Mouse (Mus musculus) MEL (cell line): ENCODE measurements around the gene 4931406P16Rik.

Experiments
- CHD2 ChIP-seq: IDR thresholded peaks from 2 replicates; pipeline ENCODE4 v1.6.1; 2011; ENCODE audit warnings: low read length, improper control_type of control experiment
- CTCF ChIP-seq, 3 experiments: IDR thresholded peaks in 2 of 3; conservative IDR thresholded peaks in 1 of 3; 2 replicates each; pipeline ENCODE4 v1.5.1; 2011 to 2012; ENCODE audit warnings: low read length in 3 of 3, low read depth in 2 of 3, mild to moderate bottlenecking in 2 of 3, improper control_type of control experiment in 1 of 3, inconsistent platforms in 1 of 3, mixed read lengths in 1 of 3, moderate library complexity in 1 of 3; ENCODE audit not compliant: control insufficient read depth in 1 of 3, insufficient read depth in 1 of 3, poor library complexity in 1 of 3, severe bottlenecking in 1 of 3
- ETS1 ChIP-seq: IDR thresholded peaks from 2 replicates; pipeline ENCODE4 v1.6.1; 2012; ENCODE audit warnings: low read depth, mild to moderate bottlenecking, inconsistent platforms, low read length, improper control_type of control experiment, moderate library complexity
- MAFK ChIP-seq: IDR thresholded peaks from 2 replicates; pipeline ENCODE4 v1.6.1; 2011; ENCODE audit warnings: low read depth, mild to moderate bottlenecking, low read length, improper control_type of control experiment, borderline replicate concordance
- MAX ChIP-seq: IDR thresholded peaks from 2 replicates; pipeline ENCODE4 v1.6.1; 2011; ENCODE audit warnings: low read length, improper control_type of control experiment
- NRF1 ChIP-seq: IDR thresholded peaks from 2 replicates; pipeline ENCODE4 v1.6.1; 2014; ENCODE audit warnings: low read depth, mild to moderate bottlenecking, inconsistent platforms, low read length, improper control_type of control experiment, moderate library complexity; ENCODE audit not compliant: poor library complexity, insufficient read depth, severe bottlenecking
- POLR2A ChIP-seq, 2 experiments: IDR thresholded peaks; 2 replicates each; pipeline ENCODE4 v1.6.1; 2011 to 2012; ENCODE audit warnings: low read length in 2 of 2, mild to moderate bottlenecking in 2 of 2, control low read depth in 1 of 2, improper control_type of control experiment in 1 of 2, low read depth in 1 of 2, moderate library complexity in 1 of 2; ENCODE audit not compliant: control insufficient read depth in 1 of 2, insufficient read depth in 1 of 2, poor library complexity in 1 of 2
- POLR2AphosphoS2 ChIP-seq: IDR thresholded peaks from 2 replicates; pipeline ENCODE4 v1.6.1; 2011; ENCODE audit warnings: low read length, improper control_type of control experiment
- SIN3A ChIP-seq: IDR thresholded peaks from 2 replicates; pipeline ENCODE4 v1.6.1; 2012; ENCODE audit warnings: low read length, improper control_type of control experiment, inconsistent platforms
- TAL1 ChIP-seq: IDR thresholded peaks from 2 replicates; pipeline ENCODE4 v1.6.1; 2012; ENCODE audit warnings: mild to moderate bottlenecking, inconsistent platforms, low read length, moderate library complexity, mixed read lengths
- USF2 ChIP-seq, 2 experiments: IDR thresholded peaks; 2 replicates each; pipeline ENCODE4 v1.6.1; 2011 to 2012; ENCODE audit warnings: improper control_type of control experiment in 2 of 2, low read length in 2 of 2, borderline replicate concordance in 1 of 2, inconsistent platforms in 1 of 2, low read depth in 1 of 2, mild to moderate bottlenecking in 1 of 2; ENCODE audit not compliant: insufficient read depth in 1 of 2

DNA sequence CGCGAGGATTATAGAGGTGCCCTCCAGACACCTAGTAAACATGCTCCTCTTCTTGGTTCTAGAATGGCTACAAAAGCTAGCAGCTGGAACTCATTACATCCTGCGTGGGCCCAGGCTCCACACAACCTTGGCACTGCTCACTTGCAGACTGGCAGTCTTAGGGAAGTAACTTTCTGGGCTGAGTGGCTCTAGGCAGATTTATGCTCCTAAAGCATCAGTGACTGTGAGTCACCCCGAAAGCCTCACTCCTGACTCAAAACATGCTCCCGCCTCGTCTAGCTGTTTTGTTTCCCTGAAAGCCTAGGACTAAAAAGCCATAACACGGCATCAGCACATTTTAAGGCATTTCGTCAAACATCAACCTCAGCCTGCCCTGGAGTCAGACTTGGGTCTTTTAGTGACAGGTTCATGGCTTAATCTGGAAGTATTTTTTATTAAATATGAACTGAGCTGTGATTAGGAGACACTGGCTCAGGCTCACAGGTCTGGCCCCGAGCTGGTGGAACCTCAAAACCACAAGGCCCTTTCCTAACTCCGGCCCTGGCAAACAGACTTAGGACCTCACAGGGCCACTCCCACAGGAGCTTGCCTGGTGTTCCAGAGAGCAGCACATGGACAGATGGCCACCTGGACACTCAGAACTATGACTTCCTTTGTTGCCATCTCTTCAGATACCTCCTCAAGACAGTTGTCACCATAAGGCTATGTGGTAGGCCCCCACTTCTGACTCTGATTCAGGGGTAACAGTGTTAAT, 28.9 kb upstream of the 4931406P16Rik start:
- TF ChIP-seq SIN3A (no peak), CTCF (IDR thresholded peaks at IDR 0.05 in 2 of 3, conservative IDR thresholded peaks at IDR 0.05 in 1 of 3; ENCODE audit: control insufficient read depth in 1 of 3, insufficient read depth in 1 of 3, low read depth in 2 of 3, low read length in 3 of 3, poor library complexity in 1 of 3, severe bottlenecking in 1 of 3) (no peak), NRF1 (no peak), POLR2A (IDR thresholded peaks at IDR 0.05; ENCODE audit: control insufficient read depth in 1 of 2, insufficient read depth in 1 of 2, low read depth in 1 of 2, low read length in 2 of 2, poor library complexity in 1 of 2) (no peak), ETS1 (no peak), USF2 (IDR thresholded peaks at IDR 0.05; ENCODE audit: borderline replicate concordance in 1 of 2, insufficient read depth in 1 of 2, low read depth in 1 of 2, low read length in 2 of 2) (no peak), MAFK (no peak), POLR2AphosphoS2 (peak; percentile 15; the same call in 1 of the 2 replicates), TAL1 (no peak), MAX (no peak), CHD2 (no peak)
